Mouse (Mus musculus) macrophage (primary cell): Measurements from ENCODE around the gene Dmc1. TPM values are rescaled to one million over a fixed set of nuclear protein-coding genes. Genes with fewer than 3 reads are reported as not detected.

Source experiments
- H3K27ac ChIP-seq: fragments of 350-480 bp; formaldehyde crosslinking; 2 replicates; pipeline ENCODE4 v1.9.0; 2021
- H3K36me3 ChIP-seq: fragments of 350-480 bp; formaldehyde crosslinking; 2 replicates; pipeline ENCODE4 v1.9.0; 2021; ENCODE audit errors: inconsistent target
- H3K4me3 ChIP-seq: fragments of 350-480 bp; formaldehyde crosslinking; 2 replicates; pipeline ENCODE4 v1.9.0; 2021; ENCODE audit errors: inconsistent target
- H3K79me2 ChIP-seq: fragments of 350-480 bp; formaldehyde crosslinking; 2 replicates; pipeline ENCODE4 v1.9.0; 2021; ENCODE audit errors: inconsistent target
- WGBS: methylation state at CpG from one replicate; pipeline ENCODE4 v1.1.7; 2026; ENCODE audit warnings: inconsistent platforms; ENCODE audit not compliant: missing documents; 5-methylcytosine and 5-hydroxymethylcytosine counted together
- polyA plus RNA-seq: library from polyadenylated mRNA; stranded (reverse); fragments of 250-400 nt; gene quantifications from 3 replicates; pipeline ENCODE4 v1.2.4, GENCODE M21; 2018; ENCODE audit warnings: inconsistent platforms

Gene Dmc1
- polyA plus RNA-seq, 1 experiment from 2014 or later = not detected

DNA sequence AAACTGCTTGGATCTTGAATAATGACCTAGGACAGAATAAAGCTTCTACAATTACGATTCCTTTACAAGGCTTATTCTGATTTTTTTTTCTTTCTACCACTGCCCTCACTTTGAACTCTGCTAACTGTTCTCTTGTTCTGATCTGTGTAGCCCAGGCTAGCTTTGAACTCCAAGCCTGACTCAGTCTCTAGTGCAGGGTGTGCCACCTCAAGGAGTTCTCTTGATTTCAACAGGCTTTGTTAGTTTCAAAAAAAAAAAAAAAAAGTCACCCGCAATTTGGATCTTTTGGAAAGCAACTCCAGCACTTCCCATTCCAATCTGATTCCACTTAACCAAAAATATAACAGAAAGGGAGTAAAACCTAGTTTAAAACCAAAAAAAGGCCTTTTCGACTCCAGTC, 59.4 kb downstream of the Dmc1 start:
- Histone ChIP-seq H3K27ac (peak overlapping the region; percentile 74), H3K4me3 (peak overlapping the region; percentile 80), H3K79me2 (peaks cover 55% of the 10 kb centered on the region), H3K36me3 (peaks cover 22% of the 10 kb centered on the region)
- WGBS = 2% methylated on average over 3 of the region's 3 CpGs

DNA sequence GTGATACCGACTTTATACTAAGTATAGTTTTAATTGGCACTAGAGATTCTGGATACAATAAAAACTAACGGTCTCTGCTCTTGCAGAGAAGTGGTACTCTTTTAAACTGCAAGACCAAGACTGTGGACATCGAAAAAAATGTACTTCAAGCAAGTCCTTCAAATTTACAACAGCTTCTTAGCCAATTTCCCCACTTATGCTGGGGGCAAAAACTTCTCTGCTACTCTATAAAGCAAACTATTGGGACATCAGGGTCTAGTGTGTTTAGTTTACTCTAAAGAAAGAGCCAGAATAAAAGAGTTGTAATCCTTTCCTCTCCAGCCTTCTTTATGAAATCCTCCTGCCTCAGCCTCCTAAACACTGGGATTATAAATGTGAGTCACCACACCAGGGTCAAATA, 60.9 kb downstream of the Dmc1 start:
- 100% methylated on average over 3 of the region's 3 CpGs for WGBS
- H3K36me3 ChIP-seq = peaks cover 37% of the 10 kb centered on the region

DNA sequence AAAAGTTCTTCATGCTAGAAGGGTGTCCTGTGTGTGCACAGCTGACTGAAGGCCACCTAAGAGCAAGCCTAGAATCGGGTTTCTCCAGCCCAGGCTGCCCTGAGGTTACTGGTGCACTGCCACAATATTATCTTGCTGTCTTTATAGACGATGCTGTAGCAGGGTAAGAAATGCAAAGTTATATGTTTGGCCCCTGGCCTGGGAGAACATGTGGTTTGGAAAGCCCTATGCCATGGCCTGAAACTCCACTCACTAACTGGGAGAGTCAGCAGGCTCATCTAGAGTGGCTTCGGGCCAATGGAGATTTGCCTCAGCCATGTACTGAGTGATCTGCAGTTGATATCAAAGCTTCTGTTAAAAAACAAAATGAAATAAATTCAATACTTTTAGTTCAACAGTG, 71.1 kb downstream of the Dmc1 start:
- H3K36me3 ChIP-seq = peaks cover 98% of the 10 kb centered on the region
- H3K27ac ChIP-seq = no peak overlapping the region
- 90% methylated on average over 3 of the region's 3 CpGs for WGBS
- no peak overlapping the region for H3K4me3 ChIP-seq
- H3K79me2 ChIP-seq = peaks cover 19% of the 10 kb centered on the region; the same call in 1 of the 2 replicates

More for the DNA sequence above, 60.9 kb downstream of the Dmc1 start:
- no peak overlapping the region for H3K27ac ChIP-seq
- no peak overlapping the region; the same call in 1 of the 2 replicates for H3K4me3 ChIP-seq
- H3K79me2 ChIP-seq = peaks cover 70% of the 10 kb centered on the region

DNA sequence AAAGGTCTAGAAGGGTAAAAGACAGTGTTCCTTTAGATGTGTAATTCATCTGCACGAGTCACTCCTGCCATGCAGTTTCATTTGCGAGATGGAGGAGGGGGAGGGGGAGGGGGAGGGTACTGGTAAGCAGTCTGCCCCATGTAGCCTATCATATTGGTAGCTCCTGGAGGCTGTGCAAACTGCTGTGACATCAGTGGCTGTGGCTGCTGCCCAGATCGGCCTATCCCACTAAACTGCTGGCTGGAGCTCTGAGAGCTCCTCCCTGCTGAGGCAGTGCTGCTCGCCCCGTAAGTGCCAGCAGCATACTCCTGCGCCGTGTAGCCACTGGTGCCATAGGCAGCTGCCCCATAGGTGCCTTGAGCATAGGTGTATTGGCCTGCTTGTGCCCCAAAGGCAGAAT, 75.0 kb downstream of the Dmc1 start:
- Histone ChIP-seq H3K79me2 (no peaks in the 10 kb centered on the region), H3K4me3 (no peak overlapping the region), H3K27ac (no peak overlapping the region), H3K36me3 (peaks cover 69% of the 10 kb centered on the region)
- 89% methylated on average over 7 of the region's 7 CpGs for WGBS

DNA sequence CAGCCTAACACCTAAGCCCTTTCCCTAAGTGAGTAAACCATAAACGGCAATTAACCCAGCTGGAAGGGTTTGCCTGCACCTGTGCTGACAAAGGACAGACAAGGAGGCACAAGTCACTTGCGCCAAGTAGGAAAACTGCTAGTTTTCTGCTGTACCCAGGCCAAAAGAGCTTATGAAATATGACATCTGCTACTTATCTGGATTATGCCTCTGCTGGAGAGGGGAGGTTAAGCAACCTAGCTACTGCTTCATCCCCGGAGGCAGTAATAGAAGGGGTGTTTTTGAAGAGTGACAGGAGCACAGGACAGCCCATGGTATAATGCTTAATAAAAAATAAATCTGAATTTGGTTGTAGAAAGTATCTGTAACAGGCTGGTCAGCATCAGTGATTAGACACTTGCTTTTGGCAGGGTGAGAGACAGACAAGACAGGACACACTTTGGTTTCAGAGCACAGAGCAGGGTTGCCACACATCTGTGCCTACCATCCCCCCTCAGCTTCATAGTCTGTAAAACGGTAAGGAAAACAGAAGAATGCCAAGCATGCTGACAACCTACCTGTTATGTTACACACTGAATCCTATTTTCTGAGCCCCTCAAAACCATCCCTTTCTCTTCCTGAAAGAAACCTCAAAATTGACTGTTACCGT, 76.8 kb downstream of the Dmc1 start:
- Histone ChIP-seq H3K27ac (no peak overlapping the region), H3K79me2 (no peaks in the 10 kb centered on the region), H3K4me3 (no peak overlapping the region), H3K36me3 (peaks cover 52% of the 10 kb centered on the region)
- 79% methylated on average over 5 of the region's 5 CpGs for WGBS

DNA sequence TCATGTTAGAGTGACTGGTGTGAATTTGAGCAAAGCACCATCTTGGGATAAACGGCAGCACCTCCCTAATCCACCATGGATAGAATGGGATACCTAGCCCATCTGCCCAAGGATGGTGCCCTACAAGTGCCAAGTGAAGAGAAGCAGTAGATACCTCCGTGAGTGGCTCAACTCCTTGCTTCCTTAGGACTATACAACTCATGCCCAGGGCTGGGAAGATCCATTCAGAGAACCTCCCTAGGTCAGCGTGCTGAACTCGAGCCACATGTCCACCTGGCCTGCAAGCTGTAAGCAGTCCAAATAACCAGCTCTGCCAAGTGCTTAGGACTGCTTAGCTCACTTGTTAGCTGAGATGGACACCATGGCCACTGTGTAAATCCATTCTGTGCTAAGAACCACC, 77.7 kb downstream of the Dmc1 start:
- Histone ChIP-seq H3K36me3 (peaks cover 43% of the 10 kb centered on the region), H3K27ac (no peak overlapping the region), H3K4me3 (no peak overlapping the region), H3K79me2 (no peaks in the 10 kb centered on the region)
- WGBS = 90% methylated on average over 4 of the region's 4 CpGs

DNA sequence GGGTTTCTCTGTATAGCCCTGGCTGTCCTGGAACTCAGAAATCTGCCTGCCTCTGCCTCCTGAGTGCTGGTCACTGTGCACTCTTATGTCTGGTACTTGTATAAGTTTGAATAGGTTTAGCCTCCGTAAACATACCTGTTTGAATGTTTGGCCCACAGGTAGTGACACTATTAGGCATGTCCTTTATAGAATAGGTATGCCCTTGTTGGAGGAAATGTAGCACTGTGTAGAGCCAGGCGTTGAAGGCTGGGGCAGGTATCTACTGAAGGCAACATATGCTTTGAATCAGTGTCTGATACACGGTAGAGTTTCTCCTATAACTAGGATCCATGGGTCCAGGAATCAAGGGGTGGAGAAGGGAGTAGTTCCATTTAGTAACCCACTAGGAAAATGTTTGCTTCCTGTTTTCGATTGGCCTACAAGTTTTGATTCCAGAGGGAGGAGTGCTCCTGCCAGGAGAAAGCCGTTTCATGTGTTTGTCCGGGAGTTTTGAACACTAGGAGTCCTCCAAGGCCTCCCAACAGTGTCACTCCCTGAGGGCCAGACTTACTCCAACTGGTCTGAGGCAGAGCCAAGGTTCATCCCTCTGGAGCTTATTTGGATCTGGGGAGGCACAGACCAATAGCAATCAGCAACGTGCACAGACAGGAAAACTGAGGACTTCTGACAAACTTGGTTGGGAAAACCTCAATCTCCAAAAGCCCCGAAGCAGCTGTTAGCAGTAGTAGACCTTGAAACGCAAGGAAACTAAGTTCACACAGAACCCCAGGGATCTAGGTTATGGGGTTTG, 78.7 kb downstream of the Dmc1 start:
- H3K4me3 ChIP-seq = no peak overlapping the region
- H3K79me2 ChIP-seq = no peaks in the 10 kb centered on the region
- H3K36me3 ChIP-seq = peaks cover 33% of the 10 kb centered on the region
- WGBS = 77% methylated on average over 9 of the region's 9 CpGs
- H3K27ac ChIP-seq = no peak overlapping the region

DNA sequence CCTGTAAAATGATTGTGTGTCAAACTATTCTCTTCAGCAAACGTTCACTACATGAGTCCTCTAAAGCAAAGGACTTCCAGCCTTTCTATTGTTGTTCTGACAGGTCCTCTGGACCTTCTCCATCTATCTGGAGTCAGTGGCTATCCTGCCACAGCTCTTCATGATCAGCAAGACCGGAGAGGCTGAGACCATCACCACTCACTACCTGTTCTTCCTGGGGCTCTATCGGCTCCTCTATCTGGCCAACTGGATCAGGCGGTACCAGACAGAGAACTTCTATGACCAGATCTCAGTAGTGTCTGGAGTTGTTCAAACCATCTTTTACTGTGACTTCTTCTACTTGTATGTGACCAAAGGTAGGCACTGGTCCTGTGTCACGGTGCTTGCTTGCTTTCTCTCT, 79.3 kb downstream of the Dmc1 start:
- no peaks in the 10 kb centered on the region for H3K79me2 ChIP-seq
- H3K27ac ChIP-seq = no peak overlapping the region
- H3K4me3 ChIP-seq = no peak overlapping the region
- peaks cover 27% of the 10 kb centered on the region for H3K36me3 ChIP-seq
- 83% methylated on average over 5 of the region's 5 CpGs for WGBS

DNA sequence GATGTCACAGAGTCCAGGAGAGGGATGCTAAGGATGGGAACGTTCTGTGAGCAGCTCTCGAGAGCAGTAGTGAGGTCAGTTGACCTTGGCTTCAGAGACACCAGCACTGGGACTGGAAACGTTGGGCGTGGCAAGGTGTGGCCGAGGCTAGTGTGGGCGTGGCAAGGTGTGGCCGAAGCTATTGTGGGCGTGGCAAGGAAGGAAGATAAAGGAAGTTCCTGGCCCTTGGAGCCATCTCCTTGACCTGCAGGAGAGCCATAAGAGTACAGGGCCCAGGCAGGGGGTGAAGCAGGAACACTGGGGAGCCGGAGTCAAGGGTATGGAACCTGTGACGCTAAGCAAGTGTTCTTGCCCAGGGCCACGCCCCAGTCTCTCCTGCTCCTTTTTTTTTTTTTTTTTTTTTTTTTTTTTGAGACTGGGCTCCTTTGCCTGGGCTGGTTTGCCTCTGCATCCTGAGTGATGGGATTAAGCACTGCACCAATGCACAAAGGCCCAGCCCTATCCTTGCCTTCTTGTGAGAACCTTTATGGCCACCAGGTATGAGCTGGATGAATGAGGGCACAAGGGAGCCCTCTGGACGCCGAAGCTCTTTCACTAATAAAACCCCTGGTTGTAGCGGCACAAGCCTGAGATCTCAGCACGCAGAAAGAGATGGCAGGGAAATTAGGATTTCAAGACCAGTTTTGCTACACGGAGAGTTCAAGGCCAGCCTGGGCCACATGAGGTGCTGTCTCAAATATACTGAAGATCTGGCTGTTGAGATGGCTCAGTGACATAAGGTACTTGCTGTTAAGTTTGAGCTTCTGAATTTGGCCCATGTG, 85.3 kb downstream of the Dmc1 start:
- no peak overlapping the region for H3K4me3 ChIP-seq
- 65% methylated on average over 16 of the region's 16 CpGs for WGBS

DNA sequence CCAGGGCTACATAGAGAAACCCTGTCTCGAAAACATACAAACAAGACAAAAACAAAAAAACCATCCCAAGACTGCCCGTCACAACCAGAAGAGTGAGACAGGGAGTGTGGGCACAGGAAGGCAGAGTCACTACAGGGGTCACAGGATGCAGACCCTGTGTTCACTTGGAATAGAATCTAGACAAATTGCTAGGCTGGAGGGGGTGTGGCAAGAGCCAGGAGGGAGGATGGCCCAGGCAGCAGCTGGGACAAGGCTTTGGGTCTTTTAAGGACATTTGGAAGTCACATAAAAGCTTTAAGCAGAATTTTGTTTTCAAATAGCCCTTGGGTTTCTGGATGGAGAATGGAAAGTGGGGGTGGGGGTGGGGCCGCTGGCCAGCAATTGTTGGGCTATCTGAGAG, 86.3 kb downstream of the Dmc1 start:
- no peak overlapping the region for H3K4me3 ChIP-seq
- H3K27ac ChIP-seq = no peak overlapping the region
- 88% methylated on average over 3 of the region's 3 CpGs for WGBS
- no peaks in the 10 kb centered on the region for H3K36me3 ChIP-seq
- no peaks in the 10 kb centered on the region for H3K79me2 ChIP-seq

More for the DNA sequence above, 85.3 kb downstream of the Dmc1 start:
- Histone ChIP-seq H3K36me3 (no peaks in the 10 kb centered on the region), H3K27ac (no peak overlapping the region), H3K79me2 (no peaks in the 10 kb centered on the region)

DNA sequence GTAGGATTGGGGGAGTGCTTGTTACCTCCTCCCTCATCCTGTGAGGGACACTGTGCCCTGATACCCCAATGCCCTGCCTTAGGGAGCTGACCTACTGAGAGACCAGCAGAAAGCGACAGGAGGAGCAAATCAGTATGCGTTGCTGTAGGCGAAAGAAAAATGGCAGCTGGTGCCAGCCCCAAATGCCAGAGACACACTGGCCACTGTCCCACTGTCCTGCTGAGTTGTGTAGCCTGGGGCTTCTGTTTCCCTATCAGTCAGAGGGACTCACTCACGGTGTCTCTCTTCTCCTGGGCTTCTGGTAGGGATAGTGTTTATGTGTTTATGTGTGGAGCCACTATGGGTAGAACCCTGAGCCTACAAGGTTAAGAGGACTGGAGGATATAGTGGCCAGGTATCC, 87.2 kb downstream of the Dmc1 start:
- H3K4me3 ChIP-seq = no peak overlapping the region
- WGBS = 92% methylated on average over 4 of the region's 4 CpGs
- no peak overlapping the region for H3K27ac ChIP-seq
- no peaks in the 10 kb centered on the region for H3K36me3 ChIP-seq
- H3K79me2 ChIP-seq = no peaks in the 10 kb centered on the region

DNA sequence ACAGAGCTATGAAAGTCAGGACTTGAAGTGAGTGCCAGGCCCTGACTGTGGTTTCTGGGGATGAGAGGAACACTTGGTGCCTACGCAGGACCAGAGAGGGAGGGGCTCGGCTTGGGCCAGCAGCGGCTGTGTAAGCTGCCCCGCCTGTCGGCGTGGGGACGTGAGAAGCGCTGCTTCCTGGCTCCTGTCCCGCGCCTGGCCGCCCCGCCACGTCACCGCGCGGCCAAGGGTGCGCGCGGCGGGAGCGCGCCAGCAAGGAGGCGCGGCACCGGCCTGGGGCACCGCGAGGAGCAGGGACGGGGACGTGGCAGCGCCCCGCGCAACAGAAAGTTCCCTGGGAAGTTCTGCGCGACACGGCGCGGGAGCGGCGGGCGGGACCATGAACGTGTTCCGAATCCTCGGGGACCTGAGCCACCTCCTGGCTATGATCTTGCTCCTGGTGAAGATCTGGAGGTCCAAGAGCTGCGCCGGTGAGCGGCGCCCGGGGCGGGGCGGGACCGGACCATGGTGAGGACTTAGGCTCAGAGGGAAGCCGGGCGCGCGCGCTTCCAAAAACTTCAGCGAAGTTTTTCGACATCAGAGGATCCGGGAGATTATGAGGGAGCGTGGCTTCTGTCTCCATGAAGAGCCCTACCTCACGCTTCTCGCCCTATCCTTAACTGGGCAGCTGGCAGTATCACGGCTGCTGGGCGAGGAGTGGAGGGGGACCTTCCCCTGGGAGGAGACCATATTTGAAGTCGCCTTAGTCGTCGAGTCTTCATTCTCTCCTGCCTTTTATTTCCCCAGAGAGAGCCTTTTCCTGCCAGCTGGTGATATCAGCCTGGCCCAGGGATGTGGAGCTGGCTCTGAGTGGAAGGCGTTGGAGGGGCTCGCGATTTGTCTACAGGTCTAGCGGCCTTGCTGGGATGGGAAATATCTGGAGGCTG, 88.5 kb downstream of the Dmc1 start, which contains the start of gene Kdelr3:
Kdelr3 (plus strand) TSS at position 241 of the 926 bp plus-strand sequence.
- Histone ChIP-seq H3K27ac (no peak within 1 kb of the TSS), H3K79me2 (no peaks in the 10 kb centered on the region), H3K36me3 (no peaks in the 10 kb centered on the region), H3K4me3 (no peak within 1 kb of the TSS)
- 3% methylated on average over 70 of the region's 71 CpGs for WGBS

DNA sequence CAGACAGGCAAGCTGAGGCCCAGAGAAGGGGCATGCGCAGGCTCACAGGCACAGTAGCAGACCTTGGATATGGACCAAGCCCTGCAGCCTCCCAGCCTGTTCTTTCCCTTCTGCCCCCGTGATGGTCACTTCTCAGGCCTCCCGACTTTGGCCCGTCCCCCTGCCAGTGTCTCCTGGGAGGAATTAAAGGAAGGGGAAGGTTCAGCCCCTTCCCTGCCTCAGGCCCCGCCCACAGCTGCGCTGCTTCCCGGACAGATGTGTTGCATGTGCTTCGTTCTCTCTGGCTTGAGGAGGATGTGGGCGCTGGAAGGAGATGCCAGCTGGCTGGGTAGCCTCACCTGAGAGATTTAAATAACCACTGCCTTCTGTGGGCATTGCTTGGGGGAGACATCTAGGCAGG, 91.0 kb downstream of the Dmc1 start:
- no peaks in the 10 kb centered on the region for H3K36me3 ChIP-seq
- no peaks in the 10 kb centered on the region for H3K79me2 ChIP-seq
- H3K4me3 ChIP-seq = no peak overlapping the region
- 12% methylated on average over 9 of the region's 9 CpGs for WGBS
- H3K27ac ChIP-seq = no peak overlapping the region
